Mouse (Mus musculus) kidney, postnatal 0 days (tissue): ENCODE measurements around the gene Kcnj6. TPM values are rescaled to one million over a fixed set of nuclear protein-coding genes. Genes with fewer than 3 reads are reported as not detected.

Experiments
- ATAC-seq: fragments of 200-750 bp; cut with Nextera tagmentation; replicated peaks from 2 replicates; pipeline ENCODE4 v1.8.0; 2017; ENCODE audit warnings: low read depth, moderate number of reproducible peaks, moderate TSS enrichment, moderate library complexity; ENCODE audit not compliant: low FRiP score
- DNase-seq: peaks from one replicate; pipeline ENCODE4 v3.0.0-alpha.2; 2016; ENCODE audit warnings: low spot score
- H3K27ac ChIP-seq: fragments of 300-500 bp; sonication (generic); 2 replicates; pipeline ENCODE4 v1.5.1; 2014; ENCODE audit warnings: mild to moderate bottlenecking
- H3K27me3 ChIP-seq: fragments of 300-500 bp; sonication (generic); 2 replicates; pipeline ENCODE4 v1.6.1; 2014; ENCODE audit warnings: low read length, mixed read lengths; ENCODE audit not compliant: insufficient read depth
- H3K36me3 ChIP-seq: fragments of 300-500 bp; sonication (generic); 2 replicates; pipeline ENCODE4 v1.6.1; 2014; ENCODE audit warnings: low read length, mixed read lengths; ENCODE audit not compliant: insufficient read depth
- H3K4me1 ChIP-seq: fragments of 300-500 bp; sonication (generic); replicated peaks from 2 replicates; pipeline ENCODE4 v1.6.1; 2014; ENCODE audit warnings: antibody characterized with exemption, low read length, mixed read lengths; ENCODE audit not compliant: insufficient read depth
- H3K4me2 ChIP-seq: fragments of 300-500 bp; sonication (generic); 2 replicates; pipeline ENCODE4 v1.6.1; 2014; ENCODE audit warnings: mild to moderate bottlenecking, low read length, moderate library complexity, mixed read lengths
- H3K4me3 ChIP-seq: fragments of 300-500 bp; sonication (generic); replicated peaks from 2 replicates; pipeline ENCODE4 v1.5.1; 2014; ENCODE audit warnings: low read depth, low read length
- H3K9ac ChIP-seq: fragments of 300-500 bp; sonication (generic); 2 replicates; pipeline ENCODE4 v1.6.1; 2014; ENCODE audit warnings: low read depth, low read length
- H3K9me3 ChIP-seq: fragments of 300-500 bp; sonication (generic); replicated peaks from 2 replicates; pipeline ENCODE4 v1.6.1; 2016; ENCODE audit warnings: low read length, inconsistent platforms, mixed read lengths
- CTCF ChIP-seq: IDR thresholded peaks from 2 replicates; pipeline ENCODE4 v1.5.1; 2016; ENCODE audit warnings: antibody characterized with exemption, low read depth, mild to moderate bottlenecking, moderate library complexity
- WGBS: fragments of 180-500 bp; shearing (Covaris S2); extraction: QIAGEN DNeasy Blood & Tissue Kit; methylation state at CpG from one replicate; pipeline ENCODE4 v1.1.7; 2014; 5-methylcytosine and 5-hydroxymethylcytosine counted together
- polyA plus RNA-seq: library from polyadenylated mRNA; unstranded; fragments of >200 nt; fragmentation: Nextera tagmentation; extraction: Ambion mirVana; gene quantifications from 2 replicates; pipeline ENCODE4 v1.2.1, GENCODE M21; 2015

Gene Kcnj6
- polyA plus RNA-seq, 1 experiment from 2014 or later: not detected

- Histone ChIP-seq H3K36me3 (no peaks in the 10 kb centered on the region), H3K27ac (no peak overlapping the region), H3K4me2 (no peak overlapping the region), H3K9ac (no peak overlapping the region), H3K4me3 (no peak overlapping the region), H3K27me3 (no peaks in the 10 kb centered on the region), H3K9me3 (no peaks in the 10 kb centered on the region), H3K4me1 (no peaks in the 10 kb centered on the region)
- ATAC-seq: peak; percentile 68; the same call in 1 of the 2 replicates
- DNase-seq: peak; percentile 11
- TF ChIP-seq CTCF: no peak
- 43% methylated on average over 9 of the region's 9 CpGs for WGBS
Measured at GRCm38 (mm10) chr16:94979499-94979898, 18.0 kb downstream of the Kcnj6 start.

DNA sequence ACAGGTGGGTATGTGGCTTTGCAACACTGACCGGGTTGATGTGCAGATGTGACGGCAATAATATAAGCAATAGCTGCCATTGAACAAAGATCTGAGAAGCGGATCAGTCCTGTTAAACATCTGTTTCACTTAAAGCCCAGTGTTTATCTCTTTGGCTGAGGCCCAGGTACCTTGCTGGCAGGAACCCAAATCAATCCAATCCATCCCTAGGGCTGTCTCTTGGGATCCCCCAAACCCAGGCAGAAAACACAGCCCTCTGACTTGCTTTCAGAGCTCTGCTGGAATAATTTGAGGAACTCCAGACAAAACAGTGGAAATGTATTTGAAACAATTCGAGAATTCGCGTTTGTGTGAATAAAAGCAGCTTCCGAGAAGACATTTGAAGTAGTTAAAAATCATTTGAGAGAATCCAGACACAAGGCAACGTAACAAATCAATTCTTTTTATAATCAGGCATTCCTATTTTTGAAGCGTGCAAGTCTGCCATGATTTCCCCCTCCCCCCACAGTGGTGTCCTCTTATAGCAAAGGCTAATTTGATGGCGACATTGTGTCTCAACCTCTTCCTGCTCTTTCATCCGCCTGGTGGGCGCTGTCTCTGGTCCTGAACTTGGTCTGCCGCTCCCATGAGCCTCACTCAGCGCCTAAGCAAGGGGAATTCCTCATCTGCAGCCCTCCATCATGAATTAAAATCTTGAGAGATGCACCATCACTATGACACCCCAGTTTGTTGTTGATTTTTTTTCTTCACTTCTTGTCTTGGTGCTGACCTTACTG lies 25.2 kb downstream of the Kcnj6 start:
- TF ChIP-seq CTCF: no peak
- H3K9me3 ChIP-seq: no peaks in the 10 kb centered on the region
- no peaks in the 10 kb centered on the region for H3K36me3 ChIP-seq
- no peak overlapping the region for H3K27ac ChIP-seq
- H3K4me1 ChIP-seq: no peaks in the 10 kb centered on the region
- H3K27me3 ChIP-seq: no peaks in the 10 kb centered on the region
- 41% methylated on average over 14 of the region's 14 CpGs for WGBS
- ATAC-seq (no peak), DNase-seq (peak; percentile 78)
- H3K9ac ChIP-seq: no peak overlapping the region
- H3K4me2 ChIP-seq: no peak overlapping the region
- H3K4me3 ChIP-seq: no peak overlapping the region

- no peaks in the 10 kb centered on the region for H3K36me3 ChIP-seq
Measured at GRCm38 (mm10) chr16:94968941-94969340, 28.6 kb downstream of the Kcnj6 start.

GRCm38 (mm10) chr16:94968472-94968871 lies 29.0 kb downstream of the Kcnj6 start:
- no peaks in the 10 kb centered on the region for H3K4me1 ChIP-seq
- DNase-seq: no peak
- no peak overlapping the region for H3K4me2 ChIP-seq
- H3K27ac ChIP-seq: no peak overlapping the region
- no peaks in the 10 kb centered on the region for H3K27me3 ChIP-seq
- H3K9me3 ChIP-seq: no peaks in the 10 kb centered on the region
- H3K9ac ChIP-seq: no peak overlapping the region
- WGBS: 86% methylated on average over 2 of the region's 2 CpGs
- ATAC-seq: no peak
- TF ChIP-seq CTCF: no peak
- H3K36me3 ChIP-seq: no peaks in the 10 kb centered on the region
- H3K4me3 ChIP-seq: no peak overlapping the region

More at GRCm38 (mm10) chr16:94968941-94969340, 28.6 kb downstream of the Kcnj6 start:
- DNase-seq: no peak
- Histone ChIP-seq H3K27ac (no peak overlapping the region), H3K27me3 (no peaks in the 10 kb centered on the region), H3K4me1 (no peaks in the 10 kb centered on the region), H3K4me3 (no peak overlapping the region), H3K4me2 (no peak overlapping the region), H3K9me3 (no peaks in the 10 kb centered on the region), H3K9ac (no peak overlapping the region)
- TF ChIP-seq CTCF: no peak
- no peak for ATAC-seq
- WGBS: 45% methylated on average over 6 of the region's 6 CpGs

DNA sequence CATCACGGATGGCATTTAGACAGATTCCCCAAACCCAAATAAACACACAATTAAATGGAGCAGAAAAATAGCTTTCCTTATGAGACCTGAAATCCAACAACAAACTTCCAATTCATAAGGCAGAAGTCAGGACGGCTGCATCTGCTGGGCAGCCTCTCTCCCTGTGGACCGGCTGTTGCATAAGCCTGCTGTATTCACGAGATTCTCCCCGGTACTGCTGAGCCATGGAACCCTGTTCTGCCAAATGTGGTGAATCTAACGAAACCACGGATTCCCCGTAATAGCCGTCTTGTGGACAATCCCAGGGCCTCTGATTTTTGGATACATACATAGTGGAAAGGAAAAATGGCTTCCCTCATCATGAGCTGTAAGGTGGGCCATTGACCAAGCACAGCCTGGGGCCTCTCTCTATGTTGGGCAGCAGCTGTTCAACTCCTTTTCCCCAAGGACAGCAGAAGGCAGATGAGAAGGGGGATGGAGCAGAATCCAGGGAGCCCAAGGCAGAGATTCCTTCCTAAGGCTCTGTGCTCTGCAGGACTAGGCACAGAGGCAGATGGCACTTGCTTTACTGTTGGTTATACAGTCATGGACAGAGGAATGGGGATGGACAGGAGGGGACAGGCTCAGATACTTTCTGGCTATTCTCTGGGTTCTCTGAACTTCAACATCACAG lies 40.2 kb downstream of the Kcnj6 start:
- TF ChIP-seq CTCF: no peak
- Histone ChIP-seq H3K4me2 (no peak overlapping the region), H3K4me1 (no peaks in the 10 kb centered on the region), H3K9ac (no peak overlapping the region), H3K9me3 (no peaks in the 10 kb centered on the region), H3K27me3 (no peaks in the 10 kb centered on the region), H3K27ac (no peak overlapping the region), H3K36me3 (no peaks in the 10 kb centered on the region), H3K4me3 (no peak overlapping the region)
- DNase-seq (no peak), ATAC-seq (no peak)
- WGBS: 91% methylated on average over 9 of the region's 9 CpGs

GRCm38 (mm10) chr16:94956410-94956809 lies 41.1 kb downstream of the Kcnj6 start:
- WGBS: 82% methylated on average over 6 of the region's 6 CpGs
- no peak for ATAC-seq
- Histone ChIP-seq H3K9ac (no peak overlapping the region), H3K4me1 (no peaks in the 10 kb centered on the region), H3K4me3 (no peak overlapping the region), H3K9me3 (no peaks in the 10 kb centered on the region), H3K36me3 (no peaks in the 10 kb centered on the region), H3K27ac (no peak overlapping the region), H3K4me2 (no peak overlapping the region), H3K27me3 (no peaks in the 10 kb centered on the region)
- no peak for TF ChIP-seq CTCF
- DNase-seq: no peak
